Mouse (Mus musculus): ENCODE measurements at regions not wholly inside any gene's neighbourhood (a gene's known extent, or its start where the extent isn't known, plus 50 kb on each side); places are given as distances from the start of the nearest gene placed in this dataset.

DNA sequence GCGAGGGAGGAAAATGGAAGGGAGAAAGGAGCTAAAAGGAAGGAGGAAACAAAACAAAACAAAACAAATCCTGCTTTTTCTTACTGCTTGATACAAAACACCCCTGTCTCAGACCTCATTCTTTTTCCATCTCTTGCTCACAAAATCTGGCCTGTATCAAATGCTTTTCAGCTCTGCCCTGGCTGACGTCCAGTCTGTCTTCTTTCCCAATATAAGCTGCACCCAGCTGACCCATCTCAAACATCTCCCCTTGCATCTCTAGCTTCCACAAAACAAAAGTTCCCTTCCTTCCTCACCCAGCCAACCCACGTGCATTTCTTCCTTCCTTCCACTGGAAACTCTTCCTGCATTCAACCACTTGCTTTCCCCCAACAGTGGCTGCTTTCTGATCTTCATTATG lies 183.1 kb upstream of the Usp25 start:
- no peak for DNase-seq (ENCODE audit: low spot score in 2 of 2)

GRCm38 (mm10) chr16:76827674-76828441 lies 185.6 kb upstream of the Usp25 start:
- DNase-seq (ENCODE audit: low spot score in 2 of 2): no peak

DNA sequence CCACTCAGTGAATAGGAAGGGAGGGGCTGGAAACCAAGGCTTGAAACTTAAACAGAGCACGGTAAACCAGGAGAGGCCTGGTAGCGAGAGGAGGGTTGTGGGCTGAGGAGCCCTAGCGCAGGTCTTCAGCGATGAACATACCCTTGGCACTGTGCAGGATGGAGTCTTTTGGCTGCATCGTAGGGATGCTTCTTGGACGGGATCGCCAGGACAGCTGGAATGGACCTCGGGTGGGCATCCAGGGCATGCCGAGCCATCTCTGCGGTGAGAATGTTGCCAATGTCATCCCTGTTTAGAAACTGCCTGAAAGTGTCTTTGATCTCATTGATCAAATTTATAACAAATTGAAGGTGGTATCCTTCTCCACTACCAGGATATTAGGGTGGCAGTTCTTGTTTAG lies 192.2 kb upstream of the Usp25 start:
- no peak for DNase-seq (ENCODE audit: low spot score in 2 of 2)

- DNase-seq (ENCODE audit: low spot score in 2 of 2): no peak
These were observed 197.2 kb upstream of the Usp25 start for GRCm38 (mm10) chr16:76816056-76816885.

GRCm38 (mm10) chr16:76803725-76804124 lies 209.8 kb upstream of the Usp25 start:
- DNase-seq (ENCODE audit: low spot score in 2 of 2): peak in 1 of 2 experiments; percentile 65

- peak in 1 of 2 experiments; percentile 25 for DNase-seq (ENCODE audit: low spot score in 2 of 2)
These were observed 226.9 kb upstream of the Usp25 start for GRCm38 (mm10) chr16:76786405-76787155.

GRCm38 (mm10) chr16:76782656-76783055 lies 230.8 kb upstream of the Usp25 start:
- DNase-seq (ENCODE audit: low spot score in 2 of 2): no peak

DNA sequence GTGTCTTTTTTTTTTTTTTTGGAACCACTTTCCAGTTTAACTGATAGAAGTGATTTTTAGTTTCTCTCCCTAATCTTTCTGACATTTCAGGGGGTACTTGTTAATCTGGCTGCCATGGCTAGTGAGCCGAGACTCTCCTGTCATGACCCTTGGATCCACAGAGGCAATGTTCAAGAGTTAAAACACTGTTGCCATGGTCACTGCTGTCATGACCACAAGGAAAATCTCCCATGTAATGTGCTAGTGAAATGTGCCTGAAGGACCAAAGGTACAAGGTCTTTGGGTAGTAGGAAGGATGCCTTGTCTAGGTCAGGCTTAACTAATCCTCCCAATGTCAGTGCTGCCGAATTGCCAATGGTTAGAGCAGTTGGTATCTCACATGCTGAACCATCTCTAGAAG lies 237.7 kb upstream of the Usp25 start:
- no peak for DNase-seq (ENCODE audit: low spot score in 2 of 2)

- no peak for DNase-seq (ENCODE audit: low spot score in 2 of 2)
These were observed 239.5 kb upstream of the Usp25 start for GRCm38 (mm10) chr16:76774032-76774431.

DNA sequence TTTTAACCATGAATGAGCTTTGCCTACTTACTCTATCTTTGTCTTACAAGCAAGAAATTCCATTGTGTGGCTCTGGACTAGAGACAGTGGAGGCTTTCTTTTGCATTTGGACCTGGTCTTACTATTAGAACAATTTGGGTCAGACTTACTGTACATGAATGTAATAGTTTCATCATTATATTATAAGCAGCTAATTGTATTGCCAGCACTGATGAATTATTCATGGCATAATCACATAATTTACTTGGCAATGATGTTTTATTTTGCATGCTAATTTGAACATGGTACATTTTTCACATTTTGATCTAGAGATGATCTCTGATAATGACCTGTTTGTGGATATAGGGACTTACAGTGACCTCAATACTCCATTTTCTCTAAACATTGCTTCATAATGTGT lies 240.0 kb upstream of the Usp25 start:
- no peak for DNase-seq (ENCODE audit: low spot score in 2 of 2)

DNA sequence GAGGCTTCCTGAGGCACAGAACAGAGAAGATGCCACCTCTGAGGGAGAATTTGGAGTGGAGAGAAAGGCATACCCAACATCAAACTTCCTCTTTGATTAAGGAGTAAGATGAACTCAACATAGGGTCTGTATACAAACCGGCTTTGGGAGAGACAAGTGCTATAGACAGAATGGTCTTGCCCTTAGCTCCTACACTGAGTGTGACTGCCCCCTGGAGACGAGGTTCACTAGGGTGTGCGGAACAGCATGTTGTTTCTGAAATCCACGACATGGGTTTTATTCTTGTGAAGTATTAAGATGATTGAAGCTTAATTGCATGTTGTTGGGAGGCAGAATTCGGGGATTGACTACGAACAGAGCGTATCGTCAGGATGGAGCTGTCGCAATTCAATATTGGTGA lies 244.9 kb upstream of the Usp25 start:
- peak; percentile 27 to 65 for DNase-seq (ENCODE audit: low spot score in 2 of 2)

- no peak for DNase-seq (ENCODE audit: low spot score in 2 of 2)
These were observed 246.9 kb upstream of the Usp25 start for GRCm38 (mm10) chr16:76766636-76767035.

- no peak for DNase-seq (ENCODE audit: low spot score in 2 of 2)
These were observed 248.0 kb upstream of the Usp25 start for GRCm38 (mm10) chr16:76765536-76765935.

GRCm38 (mm10) chr16:76764994-76765393 lies 248.5 kb upstream of the Usp25 start:
- DNase-seq (ENCODE audit: low spot score in 2 of 2): no peak

- DNase-seq (ENCODE audit: low spot score in 2 of 2): no peak
These were observed 250.8 kb upstream of the Usp25 start for GRCm38 (mm10) chr16:76762619-76763283.

- DNase-seq (ENCODE audit: low spot score in 2 of 2): no peak
These were observed 251.7 kb upstream of the Usp25 start for GRCm38 (mm10) chr16:76761848-76762247.

- DNase-seq (ENCODE audit: low spot score in 2 of 2): no peak
These were observed 252.5 kb upstream of the Usp25 start for GRCm38 (mm10) chr16:76761004-76761403.

DNA sequence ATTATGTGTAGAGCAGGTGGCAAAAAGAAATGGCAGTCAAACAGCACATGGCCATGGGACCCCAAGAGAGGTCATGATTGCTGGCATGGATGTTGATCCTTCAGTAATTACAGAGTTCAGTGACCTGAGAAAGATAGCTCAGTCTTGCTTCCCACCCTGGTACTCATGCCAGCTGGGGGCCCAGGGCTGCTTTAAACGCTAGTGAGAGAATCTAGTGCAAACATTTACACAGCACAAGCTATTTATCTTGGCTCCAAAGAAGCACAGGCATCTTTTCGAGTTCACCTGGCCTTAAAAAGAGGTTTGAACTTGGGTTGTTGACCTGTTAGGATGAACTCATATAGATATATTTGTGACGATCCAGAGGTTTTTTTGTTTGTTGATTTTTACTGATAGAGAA lies 258.6 kb upstream of the Usp25 start:
- DNase-seq (ENCODE audit: low spot score in 2 of 2): no peak

DNA sequence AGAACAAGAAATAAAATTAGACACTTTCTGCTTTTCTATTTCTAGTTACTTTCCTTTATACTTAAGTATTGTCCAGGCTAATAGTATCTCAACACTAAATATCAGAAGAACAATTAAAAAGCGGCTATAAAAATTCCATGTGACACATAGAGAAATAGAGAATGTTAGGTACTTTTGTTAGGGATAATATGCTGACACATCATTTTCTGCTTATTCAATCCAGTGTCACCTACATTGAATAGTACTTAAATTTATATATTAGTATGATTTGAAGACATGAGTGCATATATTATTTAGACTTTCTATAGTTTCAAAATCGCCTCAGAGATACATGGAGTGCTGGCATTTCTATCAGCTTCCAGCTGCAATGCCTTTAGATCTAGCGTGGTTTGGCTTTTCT lies 267.1 kb upstream of the Usp25 start:
- DNase-seq (ENCODE audit: low spot score in 2 of 2): no peak

DNA sequence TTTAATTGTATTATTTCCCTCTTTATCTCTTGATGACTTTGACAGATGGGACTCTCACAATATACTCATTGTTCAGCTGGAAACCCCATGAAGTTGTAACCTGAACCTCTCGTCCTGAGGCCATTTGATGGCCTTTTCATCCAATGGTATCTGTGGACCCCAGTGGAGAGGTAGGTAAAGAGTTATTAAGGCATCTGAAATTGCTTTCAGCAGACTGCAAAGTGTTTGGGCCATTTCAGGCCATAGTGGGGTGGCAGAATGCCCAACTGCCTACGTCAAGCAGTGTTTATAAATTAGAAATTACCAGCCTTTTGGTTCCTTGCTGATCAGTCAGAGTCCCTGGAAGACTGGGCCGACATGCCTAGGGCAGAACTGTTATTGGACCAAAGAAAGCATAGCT lies 272.4 kb upstream of the Usp25 start:
- no peak for DNase-seq (ENCODE audit: low spot score in 2 of 2)

DNA sequence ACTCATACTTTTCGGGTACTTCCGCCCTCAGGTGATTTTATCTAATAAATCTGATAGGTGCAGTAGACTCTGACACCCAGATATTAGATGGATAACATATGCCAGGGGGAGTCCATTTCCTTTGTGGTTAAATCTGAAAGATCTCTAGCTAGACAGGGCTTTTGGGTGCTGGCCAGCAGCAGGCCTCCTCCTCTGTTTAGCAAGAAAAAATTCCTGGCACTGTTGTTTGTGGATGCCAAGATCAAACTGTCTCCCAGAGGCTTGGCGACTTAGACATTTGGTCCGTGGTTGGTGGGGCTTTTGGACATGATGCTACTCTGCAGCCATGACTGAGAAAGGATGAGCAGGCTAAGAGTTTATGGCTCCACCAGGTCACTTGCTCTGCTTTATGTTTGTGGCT lies 287.5 kb upstream of the Usp25 start:
- no peak for DNase-seq (ENCODE audit: low spot score in 2 of 2)

GRCm38 (mm10) chr16:76725271-76725670 lies 288.2 kb upstream of the Usp25 start:
- no peak for DNase-seq (ENCODE audit: low spot score in 2 of 2)

Measured in spleen, postnatal 4 days (tissue).